Mouse (Mus musculus) yolk sac, embryonic 10.5 days (tissue): ENCODE results near the gene Efcab6.

Source experiments
- DNase-seq: peaks from one replicate; pipeline ENCODE4 v3.0.0-alpha.2; 2017; ENCODE audit warnings: low spot score

The Efcab6 gene

DNA sequence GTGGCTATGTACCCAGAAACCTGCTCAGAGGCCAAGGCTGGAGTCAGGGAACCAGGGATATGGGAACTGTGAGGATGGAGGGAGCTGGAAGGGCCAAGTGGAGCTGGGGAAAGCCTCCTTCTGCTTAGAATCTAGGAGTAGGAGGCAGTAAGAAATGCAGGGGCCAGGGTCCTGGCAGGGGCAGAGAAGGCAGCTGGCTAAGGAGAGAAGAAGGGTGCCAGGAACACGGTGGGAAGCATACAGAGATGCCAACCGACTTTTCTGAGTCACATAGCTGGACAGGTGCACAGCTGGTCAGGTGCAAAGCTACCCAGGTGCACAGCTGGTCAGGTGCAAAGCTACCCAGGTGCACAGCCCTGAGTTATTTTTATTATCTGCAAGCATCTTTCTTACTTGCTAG, 187.3 kb downstream of the Efcab6 start:
- no peak for DNase-seq

DNA sequence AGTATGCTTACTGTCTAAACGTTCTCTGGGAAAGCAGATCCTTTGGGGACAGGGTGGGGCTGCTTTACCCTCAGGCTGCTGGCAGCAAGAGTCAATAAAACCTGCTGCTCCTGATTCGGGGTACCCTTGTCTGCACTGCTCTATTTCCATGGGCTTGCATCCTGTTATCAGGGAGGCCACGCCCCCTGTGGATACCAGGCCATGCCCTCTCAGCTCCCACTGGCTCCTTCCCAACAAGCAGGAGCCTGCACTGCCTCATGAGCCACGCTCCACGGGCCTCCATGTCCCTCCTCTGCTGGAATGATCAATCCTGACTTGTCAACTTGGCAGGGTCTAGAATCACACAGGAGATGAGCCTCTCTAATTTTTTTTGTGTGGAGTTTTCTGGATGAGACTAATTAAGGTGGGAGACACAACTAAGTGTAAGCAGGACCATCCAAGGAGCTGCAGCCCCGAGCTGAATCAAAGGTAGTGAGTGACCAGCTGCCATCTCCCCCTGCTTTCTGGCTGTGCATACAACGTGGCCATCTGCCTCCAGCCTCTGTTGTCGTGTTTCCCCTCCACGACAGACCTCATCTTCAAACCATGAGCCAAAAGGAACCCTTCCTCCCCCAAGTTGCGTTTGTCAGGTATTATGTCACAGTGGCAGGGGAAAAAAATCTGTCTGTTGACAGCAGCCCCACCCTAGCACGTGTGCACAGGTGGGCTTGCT, 187.9 kb downstream of the Efcab6 start:
- DNase-seq, result no peak

DNA sequence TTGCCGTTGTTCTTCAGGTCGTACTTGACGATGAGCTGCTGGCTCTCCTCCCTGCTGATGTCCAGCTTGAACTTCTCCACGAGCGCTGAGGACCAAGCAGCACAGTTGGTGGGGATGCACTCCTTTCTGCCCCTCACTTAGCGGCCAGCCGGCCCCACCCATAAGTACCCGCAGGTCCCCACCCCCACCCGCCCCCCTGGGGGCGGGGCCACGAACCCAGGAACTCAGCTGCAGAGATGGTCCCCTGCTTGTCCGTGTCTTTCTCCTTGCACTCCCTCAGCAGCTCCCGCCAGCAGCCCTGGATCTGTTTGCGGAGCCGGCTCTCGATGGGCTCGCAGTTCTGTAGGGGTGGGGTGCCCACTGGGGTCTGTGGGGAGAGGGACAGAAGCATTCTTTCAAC, 194.2 kb downstream of the Efcab6 start:
- DNase-seq, result no peak

DNA sequence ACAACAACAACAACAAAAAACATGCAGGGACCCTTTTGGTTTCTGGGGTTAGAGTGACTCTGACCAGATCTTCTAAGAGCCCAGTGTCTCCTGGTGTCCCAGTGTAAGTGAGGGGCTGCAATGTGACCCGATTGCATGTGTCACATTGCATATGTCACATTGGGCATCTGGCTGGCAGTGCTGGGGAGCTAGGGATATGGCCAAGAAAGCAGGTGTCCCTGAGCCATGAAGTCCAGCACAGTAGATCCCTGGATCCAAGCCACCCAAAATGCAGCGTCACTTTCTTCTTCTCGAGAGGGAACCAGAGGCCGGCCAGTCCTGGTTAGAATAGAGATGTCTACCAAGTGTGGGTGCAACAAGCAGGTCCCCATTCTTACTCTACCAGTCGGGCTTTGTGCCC, 199.6 kb downstream of the Efcab6 start:
- DNase-seq, result no peak

DNA sequence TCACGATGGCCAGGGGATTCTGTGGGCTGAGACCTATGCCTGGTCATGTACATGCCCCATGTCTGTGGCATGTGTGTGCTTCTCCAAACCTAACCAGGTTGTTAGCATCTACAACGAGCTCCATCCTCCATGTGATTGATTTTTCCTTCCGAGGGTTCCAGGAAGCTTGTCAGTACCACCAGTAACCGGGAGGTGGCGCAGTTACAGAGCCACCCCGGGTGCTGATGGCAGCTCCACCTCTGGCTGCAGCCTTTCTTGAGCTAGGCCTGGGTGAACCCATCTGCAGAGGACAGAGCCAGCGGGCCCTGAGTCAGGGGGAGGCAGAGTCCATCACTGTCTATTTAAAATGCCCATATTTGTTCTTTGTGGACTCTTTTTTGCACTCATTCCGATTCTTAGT, 208.1 kb downstream of the Efcab6 start:
- DNase-seq, result no peak

DNA sequence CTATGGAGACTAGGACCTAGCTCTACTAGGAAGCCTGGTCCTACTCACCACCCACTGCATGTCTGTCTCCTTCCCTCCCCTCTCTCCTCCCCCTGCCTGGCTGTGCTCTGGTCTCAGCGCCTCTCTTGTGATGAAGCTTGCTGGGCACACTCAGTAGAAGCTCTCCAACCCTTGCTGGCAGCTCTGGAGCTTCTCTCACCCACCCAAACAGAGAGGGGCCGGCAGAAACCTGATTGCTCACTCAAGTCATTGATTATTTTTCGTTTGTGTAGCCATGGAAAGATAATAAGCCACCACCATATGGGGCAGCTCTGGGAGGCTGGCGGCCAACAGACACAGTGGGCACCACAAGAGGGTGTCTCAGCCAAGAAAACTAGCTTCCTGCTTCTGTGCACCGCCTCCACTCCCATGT, 211.8 kb downstream of the Efcab6 start:
- DNase-seq, result no peak

DNA sequence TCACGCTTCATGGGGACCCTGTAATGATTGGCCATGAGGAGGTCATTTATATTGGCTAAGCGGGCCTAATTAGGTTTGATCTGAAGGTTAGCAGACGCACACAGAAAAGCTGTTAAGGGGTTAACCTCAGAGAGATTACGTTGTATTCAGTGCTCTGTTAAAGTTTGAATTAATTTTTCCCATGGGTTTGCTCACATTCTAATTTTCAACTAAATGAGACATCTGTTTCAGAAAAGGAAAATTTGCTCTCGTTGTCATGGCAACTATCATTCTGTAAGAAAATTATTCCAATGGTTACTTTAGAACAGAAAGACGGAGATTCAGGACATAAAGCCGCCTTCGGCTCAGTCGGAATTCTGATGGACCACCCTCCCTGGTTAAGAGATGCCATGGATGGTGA, 217.0 kb downstream of the Efcab6 start:
- no peak for DNase-seq

DNA sequence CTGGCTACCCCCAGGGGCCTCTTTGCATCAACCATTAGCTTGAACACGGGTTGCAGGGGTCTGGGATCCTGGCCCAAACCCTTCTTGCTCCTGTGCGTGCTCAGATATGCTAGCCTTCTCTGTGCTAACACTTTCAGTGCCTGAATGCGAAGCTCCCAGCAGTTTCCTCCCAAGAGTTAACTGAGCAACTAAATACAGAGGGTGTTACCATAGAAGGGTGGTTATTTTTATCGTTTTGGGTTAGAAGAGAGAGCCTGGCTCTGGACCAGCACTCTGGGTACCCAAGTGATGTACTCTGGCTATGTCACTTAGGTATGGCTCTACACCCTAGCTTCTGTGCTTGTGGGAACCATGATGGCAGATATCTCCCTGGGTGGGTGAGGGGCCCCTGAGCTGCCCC, 217.7 kb downstream of the Efcab6 start:
- DNase-seq, result no peak

DNA sequence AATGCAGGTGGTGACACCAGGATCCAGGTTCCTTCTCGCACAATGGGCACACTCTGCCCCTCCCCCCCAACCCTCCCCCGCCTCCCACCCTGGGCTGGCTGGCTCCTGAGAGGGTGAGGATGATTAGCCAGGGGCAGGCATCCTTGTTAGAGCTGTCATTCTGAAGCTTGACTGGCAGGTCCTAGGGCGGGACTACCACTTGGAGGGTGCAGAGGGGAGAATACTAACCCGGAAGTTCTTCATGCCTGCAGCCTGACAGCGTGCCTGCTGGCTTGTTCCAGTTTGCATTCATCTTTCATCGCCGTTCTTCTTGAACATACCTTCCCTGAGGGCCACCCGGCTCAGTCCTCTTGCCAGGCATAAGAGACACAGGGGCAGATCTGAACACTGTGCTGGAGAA, 218.6 kb downstream of the Efcab6 start:
- DNase-seq, result no peak

DNA sequence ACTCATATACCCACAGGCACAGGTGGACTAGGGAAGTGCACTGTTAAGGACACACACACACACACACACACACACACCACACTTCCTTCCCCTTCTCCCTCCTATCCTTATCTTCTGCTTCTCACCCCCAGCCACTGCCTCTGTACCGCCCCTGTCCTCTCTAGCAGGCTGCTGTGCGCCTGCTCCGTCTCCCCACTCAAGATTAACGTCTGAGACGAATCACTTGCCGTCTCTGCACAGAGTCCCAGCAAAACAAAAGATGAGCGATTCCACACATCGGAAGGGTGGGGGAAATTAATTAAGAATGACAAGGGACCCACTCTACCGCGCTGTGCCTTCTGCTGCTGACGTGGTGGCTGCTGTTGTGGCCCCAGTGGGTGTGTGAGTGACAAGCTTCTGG, 219.4 kb downstream of the Efcab6 start:
- DNase-seq, result no peak

DNA sequence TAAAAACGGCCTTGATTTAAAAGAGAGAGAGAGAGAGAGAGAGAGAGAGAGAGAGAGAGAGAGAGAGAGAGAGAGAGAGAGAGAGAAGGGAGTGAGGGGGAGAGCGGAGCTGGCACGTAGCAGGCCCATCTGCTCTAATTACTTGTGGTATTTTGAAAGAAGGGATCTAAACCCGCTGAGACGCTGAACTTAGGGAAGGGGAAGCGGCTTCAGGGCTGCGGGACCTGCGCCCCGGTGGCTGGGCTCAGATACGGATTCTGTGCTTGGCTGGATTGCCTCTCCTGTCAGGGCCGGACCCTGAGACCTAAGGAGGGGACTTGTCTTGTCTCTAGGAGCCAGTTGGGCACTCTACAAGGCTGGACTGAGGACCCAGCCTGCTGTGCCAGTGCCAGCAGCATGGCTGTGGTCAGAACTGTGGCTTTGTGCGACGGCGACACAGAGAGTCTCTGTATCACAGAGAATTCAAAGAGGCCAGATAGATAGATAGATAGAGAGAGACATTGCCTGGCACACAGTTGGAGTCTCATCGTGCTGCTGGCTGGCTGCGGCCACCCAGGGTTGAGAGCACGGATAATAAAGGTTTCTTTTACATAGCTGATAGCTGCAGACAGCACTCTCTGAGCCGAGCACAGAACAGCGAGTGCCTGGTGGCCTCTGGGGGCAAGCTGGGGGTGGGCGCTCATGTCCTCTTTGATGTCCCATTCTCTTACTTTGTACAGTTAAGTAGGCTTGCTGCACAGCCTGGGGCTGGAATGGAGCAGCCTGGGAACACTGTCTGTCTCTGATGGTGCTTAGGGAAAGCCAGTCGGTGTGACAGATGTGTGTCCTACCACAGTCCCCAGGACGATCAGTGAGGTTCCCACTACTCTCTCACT, 222.0 kb downstream of the Efcab6 start:
- DNase-seq, result no peak

DNA sequence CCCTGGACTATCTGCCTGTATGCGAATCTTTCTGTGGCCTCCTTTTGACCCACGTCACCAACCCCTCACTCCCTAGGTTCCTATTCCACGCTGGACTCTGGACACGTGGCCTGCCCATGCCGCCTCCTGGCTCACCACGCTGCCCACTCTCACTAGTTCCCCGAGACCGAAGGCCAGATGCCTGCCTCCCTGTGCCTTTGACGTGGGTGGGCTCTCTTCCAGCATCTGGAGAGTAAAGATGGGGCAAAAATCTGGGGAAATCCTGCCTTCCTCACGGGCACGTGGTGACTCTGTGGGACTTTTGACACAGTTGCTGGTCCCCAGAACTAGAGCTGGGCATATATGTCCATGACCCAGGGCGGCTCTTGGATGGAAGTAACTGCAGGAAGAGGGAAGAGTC, 222.8 kb downstream of the Efcab6 start:
- no peak for DNase-seq

DNA sequence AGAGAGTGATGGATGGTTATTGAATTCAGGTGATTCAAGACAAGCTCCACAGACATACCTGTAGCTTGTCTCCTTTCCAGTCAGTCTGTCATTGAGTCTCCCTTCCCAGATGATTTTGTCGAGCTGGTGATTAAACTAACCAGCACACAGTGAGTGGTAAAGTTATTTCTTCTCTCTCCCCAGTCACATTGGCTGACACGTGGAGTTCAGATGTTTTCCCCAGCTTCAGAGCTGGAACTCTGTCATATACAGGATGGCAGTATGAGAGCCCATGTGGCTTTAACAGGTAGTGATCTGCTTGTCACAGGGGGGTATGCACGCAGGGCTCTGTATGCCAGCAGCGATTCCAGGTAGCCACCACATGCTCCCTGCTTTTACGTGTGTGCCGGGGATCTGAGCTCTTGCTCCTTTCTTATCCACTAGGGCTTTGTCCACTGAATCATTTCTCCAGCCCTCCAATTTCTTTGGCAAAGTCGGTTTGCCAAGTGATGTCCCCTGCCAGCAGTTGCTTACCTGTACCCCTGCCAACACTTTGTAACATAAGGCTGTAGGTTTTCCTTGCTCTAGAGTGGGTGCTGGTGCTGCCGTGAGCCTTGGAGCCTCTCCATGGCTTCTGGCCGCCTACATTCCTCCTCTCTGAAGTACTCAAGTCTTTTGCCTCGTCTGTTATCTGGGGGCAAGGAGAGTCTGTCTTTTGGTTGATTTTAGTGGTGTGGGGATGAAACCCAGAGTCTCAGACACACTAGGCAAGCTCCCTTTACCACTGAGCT, 224.0 kb downstream of the Efcab6 start:
- no peak for DNase-seq

DNA sequence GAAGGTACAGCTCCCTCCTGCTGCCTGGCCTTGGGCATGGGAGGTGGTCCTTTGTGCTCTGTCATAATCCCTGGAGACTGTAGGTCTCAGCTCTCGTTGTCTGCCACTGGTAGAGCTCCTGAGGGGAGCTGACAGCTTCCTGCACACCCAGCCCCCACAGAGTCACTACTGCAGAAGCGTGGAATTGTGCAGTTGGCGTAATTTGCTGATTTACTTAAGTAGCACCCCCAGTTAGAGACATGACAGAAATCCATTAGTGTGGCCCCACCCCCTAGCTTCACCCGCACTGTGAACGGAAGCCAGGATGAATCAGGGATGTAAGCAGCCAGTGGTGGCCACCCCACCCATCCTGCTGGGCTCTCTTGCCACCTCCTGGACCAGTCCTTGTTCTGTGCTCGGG, 232.9 kb downstream of the Efcab6 start:
- DNase-seq, result no peak

DNA sequence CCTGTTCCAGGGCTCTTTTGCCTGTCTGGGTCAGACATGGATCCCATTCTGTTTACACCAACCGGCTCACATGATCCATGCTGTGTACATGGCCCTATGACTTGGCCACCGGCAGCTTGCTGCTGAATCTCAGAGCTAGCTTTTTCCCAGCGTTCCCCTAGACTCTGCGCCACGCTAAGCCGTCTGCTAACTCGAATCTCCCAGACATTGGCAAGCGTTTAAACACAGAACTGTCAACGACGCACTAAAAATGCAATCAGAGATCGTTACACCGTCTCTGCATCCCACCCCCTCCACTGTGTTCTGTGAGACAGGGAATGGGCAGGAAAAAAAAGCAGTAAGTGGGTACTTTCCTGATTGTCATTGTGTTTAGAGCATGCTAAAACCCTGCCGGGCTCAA, 236.0 kb downstream of the Efcab6 start:
- DNase-seq, result no peak

DNA sequence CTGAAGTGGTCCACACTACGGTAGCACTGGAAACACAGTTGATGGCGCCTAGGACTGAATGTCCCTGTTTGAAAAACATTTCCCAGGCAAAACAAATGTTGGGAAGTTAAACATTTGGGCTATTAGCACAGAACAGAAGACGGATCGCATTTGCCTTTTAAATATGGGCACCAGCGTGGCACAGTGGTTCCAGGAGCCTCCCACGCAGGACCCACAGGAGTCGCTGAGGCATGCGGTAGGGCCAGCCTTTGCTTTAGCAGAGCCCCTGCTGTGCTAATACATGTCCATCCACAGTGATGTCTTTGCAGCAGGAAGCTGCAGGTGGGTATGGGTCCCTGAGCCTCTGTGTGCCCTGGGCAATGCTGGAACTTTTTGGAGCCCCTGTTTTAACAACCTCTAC, 237.2 kb downstream of the Efcab6 start:
- DNase-seq, result no peak
